Mouse (Mus musculus): Measurements from ENCODE around the gene Ick.
"Not testable (repeated sequence)": the region's sequence is repeated elsewhere in the genome, so short reads cannot be mapped to it uniquely, and the experiment has no call there.

Gene Ick

GRCm38 (mm10) chr9:78146099-78146498 is 37.1 kb downstream of the Ick start:
- no peak for DNase-seq (ENCODE audit: low read depth in 2 of 2, low spot score in 2 of 2)

GRCm38 (mm10) chr9:78146627-78147026 is 37.6 kb downstream of the Ick start:
- no peak for DNase-seq (ENCODE audit: low read depth in 2 of 2, low spot score in 2 of 2)

GRCm38 (mm10) chr9:78148149-78148548 is 39.2 kb downstream of the Ick start:
- no peak for DNase-seq (ENCODE audit: low read depth in 2 of 2, low spot score in 2 of 2)

- not testable (repeated sequence) for DNase-seq (ENCODE audit: low read depth in 2 of 2, low spot score in 2 of 2)
These were observed 40.8 kb downstream of the Ick start for GRCm38 (mm10) chr9:78149770-78150169.

DNA sequence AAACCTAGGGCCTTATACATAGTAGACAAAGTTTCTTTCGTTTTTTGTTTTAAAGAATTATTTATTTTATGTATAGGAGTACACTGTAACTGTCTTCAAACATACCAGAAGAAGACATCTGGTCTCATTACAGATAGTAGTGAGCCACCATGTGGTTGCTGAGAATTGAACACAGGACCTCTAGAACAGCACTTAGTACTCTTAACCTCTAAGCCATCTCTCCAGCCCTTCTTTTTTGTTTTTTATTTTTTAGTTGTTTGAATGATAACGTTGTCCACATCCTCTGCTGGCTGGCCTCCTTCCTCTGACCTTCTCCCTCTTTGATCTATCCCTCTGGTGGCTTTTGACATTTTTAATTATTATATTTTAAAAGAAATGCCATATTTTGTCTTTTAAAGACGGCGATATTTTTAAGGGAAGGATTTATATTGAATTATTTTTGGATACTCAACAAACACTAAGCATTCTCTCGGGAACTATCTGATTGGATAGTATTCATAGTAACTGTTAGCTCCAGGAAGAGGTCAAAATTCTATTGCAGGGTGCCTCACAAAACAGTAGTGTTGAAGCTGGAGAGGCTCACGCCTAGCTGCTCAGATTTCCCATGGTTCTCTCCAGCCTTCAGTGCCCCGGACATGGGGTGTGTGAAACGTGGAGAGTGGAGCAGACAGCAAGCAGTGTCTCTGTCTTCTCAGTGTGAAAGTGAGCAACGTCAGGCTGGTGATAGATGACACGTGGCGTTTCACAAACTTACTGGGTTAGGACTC is 45.4 kb downstream of the Ick start:
- no peak for DNase-seq (ENCODE audit: low read depth in 2 of 2, low spot score in 2 of 2)

DNA sequence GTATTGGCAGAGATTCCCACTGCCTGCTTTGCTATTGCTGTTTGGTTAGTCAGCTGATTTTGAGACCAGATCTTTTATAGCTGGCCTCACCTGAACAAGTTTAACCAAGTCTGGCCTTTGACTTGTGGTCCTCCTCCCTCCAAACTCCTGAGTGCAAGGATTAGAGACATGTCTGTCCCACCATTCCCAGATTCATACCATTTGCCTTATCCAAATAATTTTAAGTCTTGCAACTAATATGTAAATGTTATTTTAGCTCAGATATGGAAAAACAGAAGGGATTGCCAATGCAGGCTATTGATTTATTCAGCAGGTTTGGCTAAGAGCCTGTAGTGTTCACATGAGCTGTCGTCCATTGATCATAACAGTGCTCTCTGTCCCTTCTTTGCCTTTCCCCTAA is 48.2 kb downstream of the Ick start:
- DNase-seq (ENCODE audit: low read depth in 2 of 2, low spot score in 2 of 2) = no peak

- DNase-seq (ENCODE audit: low read depth in 2 of 2, low spot score in 2 of 2) = no peak
These were observed 54.3 kb downstream of the Ick start for GRCm38 (mm10) chr9:78163291-78163690.

DNA sequence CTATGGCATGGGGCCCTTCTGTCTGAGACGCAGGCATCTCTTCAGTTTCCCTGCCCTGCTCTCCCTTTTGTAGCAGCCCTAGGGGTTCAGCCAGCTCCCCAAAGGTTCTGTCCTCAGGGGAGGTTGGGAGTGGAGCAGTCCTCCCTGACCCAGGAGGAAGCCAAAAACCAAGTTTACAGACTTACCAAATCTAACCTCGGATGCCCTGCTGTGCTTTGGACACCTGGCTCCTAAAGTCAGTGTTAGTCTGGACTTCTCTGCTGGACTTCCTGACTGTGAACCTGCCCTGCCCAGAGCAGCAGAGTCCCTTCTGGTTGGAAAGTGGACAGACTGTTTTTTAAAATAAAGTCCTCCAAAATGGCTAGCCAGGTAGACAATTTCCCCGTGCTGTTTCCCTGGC is 55.7 kb downstream of the Ick start:
- DNase-seq (ENCODE audit: low read depth in 2 of 2, low spot score in 2 of 2) = no peak

GRCm38 (mm10) chr9:78165454-78165853 is 56.5 kb downstream of the Ick start:
- DNase-seq (ENCODE audit: low read depth in 2 of 2, low spot score in 2 of 2) = no peak

GRCm38 (mm10) chr9:78166694-78167452 is 57.9 kb downstream of the Ick start:
- DNase-seq (ENCODE audit: low read depth in 2 of 2, low spot score in 2 of 2) = no peak

DNA sequence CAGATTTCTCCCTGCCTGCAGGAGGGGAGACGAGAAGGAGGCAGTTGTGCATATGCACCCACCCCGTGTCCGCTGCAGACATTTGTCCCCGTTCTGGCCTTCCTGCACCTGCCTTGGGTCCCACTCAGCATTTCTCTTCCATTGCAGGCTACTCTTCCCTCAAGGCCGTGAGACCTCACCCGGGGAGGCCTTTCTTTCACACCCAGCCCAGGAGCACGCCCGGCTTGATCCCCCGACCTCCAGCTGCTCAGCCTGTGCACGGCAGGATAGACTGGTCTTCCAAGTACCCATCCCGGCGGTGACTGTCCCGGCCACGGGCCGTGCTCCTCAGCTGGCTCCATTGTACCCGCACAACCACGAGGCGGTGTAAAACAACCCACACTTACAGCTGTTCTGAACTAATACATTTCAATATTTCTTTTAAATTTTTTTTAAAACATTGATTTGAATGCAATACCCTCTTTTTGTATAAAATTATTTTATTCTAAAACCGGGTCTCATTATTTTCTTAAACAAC is 58.5 kb downstream of the Ick start:
- no peak for DNase-seq (ENCODE audit: low read depth in 2 of 2, low spot score in 2 of 2)

GRCm38 (mm10) chr9:78168864-78169263 is 59.9 kb downstream of the Ick start:
- DNase-seq (ENCODE audit: low read depth in 2 of 2, low spot score in 2 of 2) = no peak

- DNase-seq (ENCODE audit: low read depth in 2 of 2, low spot score in 2 of 2) = no peak
These were observed 65.0 kb downstream of the Ick start for GRCm38 (mm10) chr9:78174016-78174415.

- DNase-seq (ENCODE audit: low read depth in 2 of 2, low spot score in 2 of 2) = not testable (repeated sequence)
These were observed 65.9 kb downstream of the Ick start for GRCm38 (mm10) chr9:78174925-78175276.

DNA sequence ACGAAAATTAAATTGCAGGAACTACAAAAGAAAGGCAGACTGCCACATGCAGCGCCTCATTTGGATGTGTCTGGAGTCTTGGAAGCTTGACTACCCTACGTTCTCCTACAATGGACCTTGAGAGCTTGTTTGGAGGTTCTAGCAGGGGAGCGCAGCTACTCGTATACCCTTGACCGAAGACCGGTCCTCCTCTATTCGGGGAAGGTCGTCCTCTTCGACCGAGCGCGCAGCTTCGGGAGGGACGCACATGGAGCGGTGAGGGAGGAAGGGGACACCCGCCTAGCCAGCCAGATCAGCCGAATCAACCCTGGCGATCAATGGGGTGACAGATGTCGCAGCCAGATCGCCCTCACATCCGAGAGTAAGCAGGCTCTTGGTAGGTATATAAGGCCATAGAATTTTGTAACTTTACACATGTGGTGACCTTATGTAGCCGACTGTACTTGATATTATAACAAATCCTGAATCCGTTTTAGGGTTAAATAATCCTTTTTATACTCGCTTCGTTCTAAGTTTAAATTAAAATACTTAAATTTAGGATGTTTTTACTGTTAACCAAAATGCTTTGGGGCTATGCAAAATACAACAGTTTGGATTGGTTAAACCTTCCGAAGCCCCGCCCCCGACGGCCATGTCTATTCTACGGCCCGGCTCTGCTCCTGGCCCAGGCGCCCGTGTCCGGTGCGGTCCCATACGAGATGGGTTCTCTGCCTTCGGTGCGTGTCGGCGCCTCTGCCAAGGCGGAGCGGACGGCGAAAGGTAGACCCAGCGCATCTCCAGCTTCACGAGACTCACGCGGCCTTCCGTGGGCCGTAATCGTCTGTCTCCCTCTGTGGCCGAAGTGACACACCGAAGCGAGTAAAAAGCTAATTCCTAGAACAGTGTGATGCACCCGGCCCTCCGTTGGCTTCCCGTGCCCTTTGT is 66.5 kb downstream of the Ick start:
- peak; percentile 87 to 88 for DNase-seq (ENCODE audit: low read depth in 2 of 2, low spot score in 2 of 2)

DNA sequence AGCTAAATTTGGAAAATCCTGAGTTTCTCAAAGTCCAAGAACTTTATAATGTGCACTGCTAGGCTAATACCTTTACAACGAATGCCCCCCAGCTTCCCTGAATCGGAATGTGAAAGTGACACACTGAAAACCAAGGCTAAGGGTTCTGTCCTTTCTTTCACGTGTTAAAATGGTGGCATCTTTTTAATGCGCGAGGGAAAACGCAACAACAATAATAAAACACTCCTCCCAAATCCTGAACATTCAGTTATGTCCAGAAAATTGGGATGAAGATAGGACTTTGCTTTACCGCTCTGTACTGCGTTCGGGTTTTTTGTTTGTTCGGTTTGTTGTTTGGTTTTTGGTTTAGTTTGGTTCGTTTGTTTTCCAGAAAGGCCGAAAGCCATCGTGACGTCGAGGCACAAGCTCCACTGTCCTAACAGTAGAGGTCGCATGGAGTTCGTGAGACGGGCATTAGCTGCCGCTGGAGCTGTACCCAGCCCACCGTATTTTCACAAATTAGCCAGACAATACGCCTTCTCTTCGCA is 67.3 kb downstream of the Ick start:
- DNase-seq (ENCODE audit: low read depth in 2 of 2, low spot score in 2 of 2) = peak; percentile 23 to 37

DNA sequence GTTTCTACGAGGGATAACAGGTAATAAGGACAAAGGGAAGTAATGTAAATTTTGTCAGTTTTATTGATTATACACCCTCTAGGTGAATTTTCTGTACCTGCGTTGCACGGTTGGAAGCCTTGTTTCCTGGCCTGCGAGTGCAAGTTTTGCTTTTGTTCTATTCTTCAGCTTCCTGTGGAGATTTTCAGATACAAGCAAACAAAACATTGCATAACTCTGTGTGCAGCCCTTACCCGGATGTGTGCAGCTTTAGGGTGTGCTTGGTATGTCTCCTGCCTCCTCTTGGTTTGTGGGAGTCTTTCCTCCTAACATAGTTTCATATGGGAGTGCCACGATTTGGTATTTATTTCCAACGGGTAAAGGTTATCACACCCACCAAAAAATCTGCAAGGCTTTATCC is 67.8 kb downstream of the Ick start:
- peak; percentile 21 to 29 for DNase-seq (ENCODE audit: low read depth in 2 of 2, low spot score in 2 of 2)

GRCm38 (mm10) chr9:78178197-78178596 is 69.2 kb downstream of the Ick start:
- DNase-seq (ENCODE audit: low read depth in 2 of 2, low spot score in 2 of 2) = no peak

DNA sequence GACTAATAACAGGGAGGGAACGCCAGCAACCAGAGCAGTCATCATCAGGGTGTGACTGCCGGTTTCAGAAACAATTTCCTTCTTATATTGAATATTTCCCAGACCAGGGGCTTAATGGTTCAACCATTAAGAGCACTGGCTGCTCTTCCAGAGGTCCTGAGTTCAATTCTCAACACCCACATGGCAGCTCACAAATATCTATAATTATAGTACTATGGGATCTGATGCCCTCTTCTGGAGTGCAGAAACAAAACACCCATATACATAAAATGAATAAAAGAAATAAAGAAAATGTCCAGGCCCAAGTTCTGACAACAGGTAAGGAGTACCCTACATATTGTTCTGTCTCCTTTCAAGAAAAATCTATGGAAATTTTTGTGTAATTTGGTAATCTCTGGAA is 70.1 kb downstream of the Ick start:
- no peak for DNase-seq (ENCODE audit: low read depth in 2 of 2, low spot score in 2 of 2)

- not testable (repeated sequence) for DNase-seq (ENCODE audit: low read depth in 2 of 2, low spot score in 2 of 2)
These were observed 73.5 kb downstream of the Ick start, which contains the start of gene Gsta4 for GRCm38 (mm10) chr9:78182474-78182873. Gsta4 (plus strand) TSS chr9:78182774.

DNA sequence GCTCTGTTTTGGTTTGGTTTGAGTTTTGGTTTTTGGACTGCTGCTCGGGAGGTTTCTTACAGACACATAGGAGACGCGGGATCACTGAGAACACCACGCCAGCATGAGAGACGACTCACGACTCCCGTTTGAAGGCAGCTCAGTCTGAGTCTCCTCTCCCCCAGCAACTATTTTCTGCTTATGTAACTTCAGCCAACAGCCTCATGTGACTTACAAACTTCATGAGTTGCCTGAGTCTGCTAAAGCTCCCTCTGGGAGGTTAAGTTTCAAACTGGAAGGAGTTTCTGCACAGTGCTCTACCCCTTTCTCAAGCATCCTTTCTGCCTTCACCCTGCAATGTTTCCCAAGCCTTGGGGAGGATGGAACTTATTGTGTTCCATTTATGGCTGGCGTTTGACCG is 76.7 kb downstream of the Ick start:
- DNase-seq (ENCODE audit: low read depth in 2 of 2, low spot score in 2 of 2) = no peak

All from CD8-positive naive resting alpha-beta T cell, adult 2 months (primary cell).